Mouse (Mus musculus) MEL (cell line): ENCODE results near the gene 2210011C24Rik. TPM values are rescaled to one million over a fixed set of nuclear protein-coding genes. Genes with fewer than 3 reads are reported as not detected.

Experiments used
- DNase-seq: peaks from one replicate; pipeline ENCODE4 v3.0.0; 2011; ENCODE audit warnings: low read depth, low spot score
- H3K27ac ChIP-seq: 2 replicates; pipeline ENCODE4 v1.5.1; 2012; ENCODE audit warnings: low read depth, mild to moderate bottlenecking, control low read depth, low read length, moderate library complexity; ENCODE audit not compliant: control insufficient read depth
- H3K27me3 ChIP-seq, 2 experiments: fragments of 150-350 bp in 1 of 2; sonication (generic) in 1 of 2; 2 replicates each; pipeline ENCODE4 v1.6.1; 2012; ENCODE audit warnings: low read length in 2 of 2, mild to moderate bottlenecking in 2 of 2, improper control_type of control experiment in 1 of 2, moderate library complexity in 1 of 2; ENCODE audit not compliant: insufficient read depth in 2 of 2, control insufficient read depth in 1 of 2
- H3K36me3 ChIP-seq, 2 experiments: 2 replicates each; pipeline ENCODE4 v1.6.1; 2012 to 2014; ENCODE audit warnings: low read length in 2 of 2, improper control_type of control experiment in 1 of 2, inconsistent platforms in 1 of 2, mild to moderate bottlenecking in 1 of 2; ENCODE audit not compliant: insufficient read depth in 2 of 2, control insufficient read depth in 1 of 2
- H3K4me1 ChIP-seq, 2 experiments: fragments of 150-350 bp in 1 of 2; sonication (generic) in 1 of 2; 2 replicates each; pipeline ENCODE4 v1.6.1; 2012; ENCODE audit warnings: low read length in 2 of 2, improper control_type of control experiment in 1 of 2, mild to moderate bottlenecking in 1 of 2; ENCODE audit not compliant: insufficient read depth in 2 of 2, control insufficient read depth in 1 of 2
- H3K4me3 ChIP-seq, 2 experiments: fragments of 150-350 bp in 1 of 2; sonication (generic) in 1 of 2; 2 replicates each; pipeline ENCODE4 v1.5.1; 2012; ENCODE audit warnings: low read depth in 2 of 2, low read length in 2 of 2, mild to moderate bottlenecking in 2 of 2, moderate library complexity in 2 of 2, control low read depth in 1 of 2, improper control_type of control experiment in 1 of 2; ENCODE audit not compliant: control insufficient read depth in 1 of 2, insufficient read depth in 1 of 2
- H3K79me2 ChIP-seq: 2 replicates; pipeline ENCODE4 v1.6.1; 2012; ENCODE audit warnings: mild to moderate bottlenecking, low read length, moderate library complexity; ENCODE audit not compliant: control insufficient read depth, poor library complexity, insufficient read depth
- H3K9ac ChIP-seq: 2 replicates; pipeline ENCODE4 v1.6.1; 2012; ENCODE audit warnings: low read depth, mild to moderate bottlenecking, control low read depth, low read length, moderate library complexity; ENCODE audit not compliant: control insufficient read depth, poor library complexity, severe bottlenecking
- H3K9me3 ChIP-seq: fragments of 150-350 bp; sonication (generic); replicated peaks from 2 replicates; pipeline ENCODE4 v1.6.1; 2012; ENCODE audit warnings: mild to moderate bottlenecking, low read length, improper control_type of control experiment, moderate library complexity; ENCODE audit not compliant: insufficient read depth
- BHLHE40 ChIP-seq: IDR thresholded peaks from 2 replicates; pipeline ENCODE4 v1.6.1; 2012; ENCODE audit warnings: low read depth, mild to moderate bottlenecking, inconsistent platforms, low read length, improper control_type of control experiment, borderline replicate concordance
- CTCF ChIP-seq, 3 experiments: IDR thresholded peaks in 2 of 3; conservative IDR thresholded peaks in 1 of 3; 2 replicates each; pipeline ENCODE4 v1.5.1; 2011 to 2012; ENCODE audit warnings: low read length in 3 of 3, low read depth in 2 of 3, mild to moderate bottlenecking in 2 of 3, improper control_type of control experiment in 1 of 3, inconsistent platforms in 1 of 3, mixed read lengths in 1 of 3, moderate library complexity in 1 of 3; ENCODE audit not compliant: control insufficient read depth in 1 of 3, insufficient read depth in 1 of 3, poor library complexity in 1 of 3, severe bottlenecking in 1 of 3
- ELF1 ChIP-seq: IDR thresholded peaks from 2 replicates; pipeline ENCODE4 v1.6.1; 2014; ENCODE audit warnings: low read depth, mild to moderate bottlenecking, inconsistent platforms, low read length, improper control_type of control experiment, moderate library complexity
- EP300 ChIP-seq, 2 experiments: IDR thresholded peaks; 2 replicates each; pipeline ENCODE4 v1.6.1; 2011; ENCODE audit warnings: improper control_type of control experiment in 2 of 2, low read length in 2 of 2, low read depth in 1 of 2, mild to moderate bottlenecking in 1 of 2
- GABPA ChIP-seq: IDR thresholded peaks from 2 replicates; pipeline ENCODE4 v1.6.1; 2012; ENCODE audit warnings: low read depth, mild to moderate bottlenecking, inconsistent platforms, low read length, improper control_type of control experiment, moderate library complexity
- GATA1 ChIP-seq: IDR thresholded peaks from 2 replicates; pipeline ENCODE4 v1.6.1; 2011; ENCODE audit warnings: low read depth, low read length, improper control_type of control experiment
- KAT2A ChIP-seq: conservative IDR thresholded peaks from 2 replicates; pipeline ENCODE4 v1.6.1; 2012; ENCODE audit warnings: low read depth, low read length, improper control_type of control experiment, inconsistent platforms
- MAFK ChIP-seq: IDR thresholded peaks from 2 replicates; pipeline ENCODE4 v1.6.1; 2011; ENCODE audit warnings: low read depth, mild to moderate bottlenecking, low read length, improper control_type of control experiment, borderline replicate concordance
- MAX ChIP-seq: IDR thresholded peaks from 2 replicates; pipeline ENCODE4 v1.6.1; 2011; ENCODE audit warnings: low read length, improper control_type of control experiment
- MAZ ChIP-seq: IDR thresholded peaks from 2 replicates; pipeline ENCODE4 v1.6.1; 2012; ENCODE audit warnings: low read depth, mild to moderate bottlenecking, inconsistent platforms, low read length, improper control_type of control experiment
- MEF2A ChIP-seq: IDR thresholded peaks from 2 replicates; pipeline ENCODE4 v1.6.1; 2014; ENCODE audit warnings: low read depth, mild to moderate bottlenecking, inconsistent platforms, low read length, improper control_type of control experiment; ENCODE audit not compliant: poor library complexity, insufficient replicate concordance, severe bottlenecking; ENCODE audit errors: extremely low read depth
- MXI1 ChIP-seq: IDR thresholded peaks from 2 replicates; pipeline ENCODE4 v1.6.1; 2011; ENCODE audit warnings: mild to moderate bottlenecking, low read depth, low read length, improper control_type of control experiment
- MYC ChIP-seq: IDR thresholded peaks from 2 replicates; pipeline ENCODE4 v1.6.1; 2011; ENCODE audit warnings: low read depth, mild to moderate bottlenecking, low read length, improper control_type of control experiment, moderate library complexity
- NELFE ChIP-seq: IDR thresholded peaks from 2 replicates; pipeline ENCODE4 v1.6.1; 2011; ENCODE audit warnings: low read depth, low read length, improper control_type of control experiment
- NRF1 ChIP-seq: IDR thresholded peaks from 2 replicates; pipeline ENCODE4 v1.6.1; 2014; ENCODE audit warnings: low read depth, mild to moderate bottlenecking, inconsistent platforms, low read length, improper control_type of control experiment, moderate library complexity; ENCODE audit not compliant: poor library complexity, insufficient read depth, severe bottlenecking
- POLR2A ChIP-seq, 2 experiments: IDR thresholded peaks; 2 replicates each; pipeline ENCODE4 v1.6.1; 2011 to 2012; ENCODE audit warnings: low read length in 2 of 2, mild to moderate bottlenecking in 2 of 2, control low read depth in 1 of 2, improper control_type of control experiment in 1 of 2, low read depth in 1 of 2, moderate library complexity in 1 of 2; ENCODE audit not compliant: control insufficient read depth in 1 of 2, insufficient read depth in 1 of 2, poor library complexity in 1 of 2
- POLR2AphosphoS5 ChIP-seq: IDR thresholded peaks from 2 replicates; pipeline ENCODE4 v1.6.1; 2012; ENCODE audit warnings: low read depth, borderline replicate concordance, mild to moderate bottlenecking, inconsistent platforms, low read length, moderate library complexity, mixed read lengths
- RAD21 ChIP-seq: IDR thresholded peaks from 2 replicates; pipeline ENCODE4 v1.6.1; 2011; ENCODE audit warnings: mild to moderate bottlenecking, low read depth, low read length, improper control_type of control experiment
- SIN3A ChIP-seq: IDR thresholded peaks from 2 replicates; pipeline ENCODE4 v1.6.1; 2012; ENCODE audit warnings: low read length, improper control_type of control experiment, inconsistent platforms
- SMC3 ChIP-seq: IDR thresholded peaks from 2 replicates; pipeline ENCODE4 v1.6.1; 2011; ENCODE audit warnings: low read depth, low read length, improper control_type of control experiment
- TBP ChIP-seq: IDR thresholded peaks from 2 replicates; pipeline ENCODE4 v1.8.0; 2011; ENCODE audit warnings: low read depth, low read length, improper control_type of control experiment
- TCF12 ChIP-seq: IDR thresholded peaks from 2 replicates; pipeline ENCODE4 v1.6.1; 2014; ENCODE audit warnings: low read depth, mild to moderate bottlenecking, inconsistent platforms, low read length, improper control_type of control experiment, moderate library complexity
- UBTF ChIP-seq: IDR thresholded peaks from 2 replicates; pipeline ENCODE4 v1.6.1; 2012; ENCODE audit warnings: low read depth, mild to moderate bottlenecking, inconsistent platforms, low read length, improper control_type of control experiment, moderate library complexity, borderline replicate concordance; ENCODE audit not compliant: insufficient read depth
- USF1 ChIP-seq: IDR thresholded peaks from 2 replicates; pipeline ENCODE4 v1.6.1; 2014; ENCODE audit warnings: low read depth, mild to moderate bottlenecking, inconsistent platforms, low read length, improper control_type of control experiment, moderate library complexity
- USF2 ChIP-seq, 2 experiments: IDR thresholded peaks; 2 replicates each; pipeline ENCODE4 v1.6.1; 2011 to 2012; ENCODE audit warnings: improper control_type of control experiment in 2 of 2, low read length in 2 of 2, borderline replicate concordance in 1 of 2, inconsistent platforms in 1 of 2, low read depth in 1 of 2, mild to moderate bottlenecking in 1 of 2; ENCODE audit not compliant: insufficient read depth in 1 of 2
- polyA plus RNA-seq, 2 experiments: library from polyadenylated mRNA; stranded (reverse) in 1 of 2; unstranded in 1 of 2; fragments of >175 nt in 1 of 2; fragments of >200 nt in 1 of 2; gene quantifications; 2 replicates each; pipeline versions ENCODE4 v1.2.1 to v1.2.4; 2012; ENCODE audit warnings: low replicate concordance in 2 of 2, low read depth in 1 of 2; ENCODE audit not compliant: insufficient read length in 2 of 2, insufficient read depth in 1 of 2, missing spikeins in 1 of 2
- total RNA-seq: library from RNA; depleted of rRNA; stranded (reverse); fragments of 300-350 nt; gene quantifications from 2 replicates; pipeline ENCODE4 v1.2.3, GENCODE M21; 2012

2210011C24Rik gene
- total and polyA plus RNA-seq, 3 experiments = not detected

DNA sequence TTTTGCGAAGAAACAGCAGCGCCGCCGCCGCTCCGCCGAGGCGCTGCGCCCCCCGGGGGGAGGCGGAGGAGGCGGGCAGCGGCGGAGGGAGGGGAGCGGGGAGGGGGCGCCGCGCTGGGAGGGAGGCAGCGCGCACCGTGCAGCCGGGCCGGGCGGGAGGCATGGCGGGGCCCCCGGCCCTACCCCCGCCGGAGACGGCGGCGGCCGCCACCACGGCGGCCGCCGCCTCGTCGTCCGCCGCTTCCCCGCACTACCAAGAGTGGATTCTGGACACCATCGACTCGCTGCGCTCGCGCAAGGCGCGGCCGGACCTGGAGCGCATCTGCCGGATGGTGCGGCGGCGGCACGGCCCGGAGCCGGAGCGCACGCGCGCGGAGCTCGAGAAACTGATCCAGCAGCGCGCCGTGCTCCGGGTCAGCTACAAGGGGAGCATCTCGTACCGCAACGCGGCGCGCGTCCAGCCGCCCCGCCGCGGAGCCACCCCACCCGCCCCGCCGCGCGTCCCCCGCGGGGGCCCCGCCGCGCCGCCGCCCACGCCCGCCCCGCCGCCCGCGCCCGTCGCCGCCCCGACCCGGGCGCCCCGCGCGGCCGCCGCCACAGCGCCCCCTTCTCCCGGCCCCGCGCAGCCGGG, 14.3 kb downstream of the 2210011C24Rik start, which contains the start of gene Samd1:
TSS of gene Samd1 (plus strand) at position 162 of the 631 bp plus-strand sequence.
- no peaks in the 10 kb centered on the region for H3K27me3 ChIP-seq
- H3K79me2 ChIP-seq = peaks cover 20% of the 10 kb centered on the region
- H3K4me3 ChIP-seq = peak within 1 kb of the TSS; percentile 83 to 98
- no peaks in the 10 kb centered on the region for H3K9me3 ChIP-seq
- peak within 1 kb of the TSS; percentile 97 for H3K9ac ChIP-seq
- H3K36me3 ChIP-seq = peaks cover 3 to 9% of the 10 kb centered on the region in 2 experiments; a peak in 2 of 4 replicates
- TF ChIP-seq SIN3A (0 out of 2 replicates have a peak, but pooled peaks have one; percentile 5), MXI1 (0 out of 2 replicates have a peak, but pooled peaks have one; percentile 13), RAD21 (no peak), CTCF (IDR thresholded peaks at IDR 0.05 in 2 of 3, conservative IDR thresholded peaks at IDR 0.05 in 1 of 3; ENCODE audit: control insufficient read depth in 1 of 3, insufficient read depth in 1 of 3, low read depth in 2 of 3, low read length in 3 of 3, poor library complexity in 1 of 3, severe bottlenecking in 1 of 3) (no peak), NRF1 (peak; percentile 61)
- H3K4me1 ChIP-seq = peaks cover 4 to 16% of the 10 kb centered on the region in 2 experiments
- H3K27ac ChIP-seq = peak within 1 kb of the TSS; percentile 91
- DNase-seq = peak; percentile 58

- peaks cover 4 to 20% of the 10 kb centered on the region in 2 experiments for H3K4me1 ChIP-seq
- peak; percentile 93 for DNase-seq
- peaks cover 3 to 12% of the 10 kb centered on the region in 2 experiments; a peak in 2 of 4 replicates for H3K36me3 ChIP-seq
- TF ChIP-seq USF1 = no peak
- no peak for TF ChIP-seq USF2 (IDR thresholded peaks at IDR 0.05; ENCODE audit: borderline replicate concordance in 1 of 2, insufficient read depth in 1 of 2, low read depth in 1 of 2, low read length in 2 of 2)
- TF ChIP-seq NELFE = peak; percentile 87
- no peak for TF ChIP-seq GABPA
- TF ChIP-seq RAD21 = no peak
- TF ChIP-seq SMC3 = no peak
- TF ChIP-seq BHLHE40 = no peak
- 0 out of 2 replicates have a peak, but pooled peaks have one; percentile 22 for TF ChIP-seq MYC
- peak; percentile 74 to 89 for TF ChIP-seq POLR2A (IDR thresholded peaks at IDR 0.05; ENCODE audit: control insufficient read depth in 1 of 2, insufficient read depth in 1 of 2, low read depth in 1 of 2, low read length in 2 of 2, poor library complexity in 1 of 2)
- no peak for TF ChIP-seq TCF12
- no peak for TF ChIP-seq MAX
- peak; percentile 95 for TF ChIP-seq MAZ
- no peak for TF ChIP-seq ELF1
- TF ChIP-seq CTCF (IDR thresholded peaks at IDR 0.05 in 2 of 3, conservative IDR thresholded peaks at IDR 0.05 in 1 of 3; ENCODE audit: control insufficient read depth in 1 of 3, insufficient read depth in 1 of 3, low read depth in 2 of 3, low read length in 3 of 3, poor library complexity in 1 of 3, severe bottlenecking in 1 of 3) = 0 out of 6 replicates have a peak, but pooled peaks of 1 of the 3 experiments have one; percentile 3
- TF ChIP-seq UBTF = no peak
- TF ChIP-seq KAT2A = no peak; the same call in 1 of the 2 replicates
- TF ChIP-seq TBP = peak; percentile 47; the same call in 1 of the 2 replicates
- peak in 1 of 2 experiments; percentile 18; a peak in 2 of 4 replicates for TF ChIP-seq EP300 (IDR thresholded peaks at IDR 0.05; ENCODE audit: low read depth in 1 of 2, low read length in 2 of 2)
- no peak for TF ChIP-seq GATA1
- TF ChIP-seq POLR2AphosphoS5 = no peak
- TF ChIP-seq MEF2A = no peak
- no peak for TF ChIP-seq MAFK
- TF ChIP-seq MXI1 = 0 out of 2 replicates have a peak, but pooled peaks have one; percentile 36
These were observed 15.1 kb downstream of the 2210011C24Rik start for GRCm38 (mm10) chr8:83996567-83997505.

More at GRCm38 (mm10) chr8:83996567-83997505, 15.1 kb downstream of the 2210011C24Rik start:
- H3K27me3 ChIP-seq = no peaks in the 10 kb centered on the region
- peak overlapping the region; percentile 91 for H3K27ac ChIP-seq
- H3K9ac ChIP-seq = peak overlapping the region; percentile 97
- peaks cover 20% of the 10 kb centered on the region for H3K79me2 ChIP-seq
- H3K4me3 ChIP-seq = peak overlapping the region; percentile 83 to 98
- H3K9me3 ChIP-seq = no peaks in the 10 kb centered on the region
